Mouse (Mus musculus) cerebellum, postnatal 36 days (tissue): ENCODE results near the gene Cyp26a1.

Experiments
- DNase-seq, 2 experiments: peaks; one replicate each; pipeline ENCODE4 v3.0.0; 2021 to 2022; ENCODE audit warnings: mixed read lengths in 2 of 2

Gene Cyp26a1

GRCm38 (mm10) chr19:37697651-37698272, at the start of gene Cyp26a1:
TSS of gene Cyp26a1 (plus strand) at chr19:37697798.
- DNase-seq, result no peak

GRCm38 (mm10) chr19:37647994-37648393, 49.6 kb upstream of the Cyp26a1 start:
- no peak for DNase-seq

GRCm38 (mm10) chr19:37650526-37650925, 47.1 kb upstream of the Cyp26a1 start:
- no peak for DNase-seq

- DNase-seq, result no peak
These were observed 43.6 kb upstream of the Cyp26a1 start for GRCm38 (mm10) chr19:37654012-37654411.

- DNase-seq, result no peak
These were observed 41.2 kb upstream of the Cyp26a1 start for GRCm38 (mm10) chr19:37656441-37656840.

- DNase-seq, result no peak
These were observed 32.3 kb upstream of the Cyp26a1 start for GRCm38 (mm10) chr19:37665256-37665655.

GRCm38 (mm10) chr19:37667855-37668594, 29.6 kb upstream of the Cyp26a1 start:
- DNase-seq, result no peak

GRCm38 (mm10) chr19:37668657-37669056, 28.9 kb upstream of the Cyp26a1 start:
- DNase-seq, result no peak

- DNase-seq, result no peak
These were observed 28.1 kb upstream of the Cyp26a1 start for GRCm38 (mm10) chr19:37669486-37669885.

- no peak for DNase-seq
These were observed 24.2 kb upstream of the Cyp26a1 start for GRCm38 (mm10) chr19:37673393-37673792.

GRCm38 (mm10) chr19:37685281-37685680, 12.3 kb upstream of the Cyp26a1 start, which contains the start of gene Cyp26c1:
TSS of gene Cyp26c1 (plus strand) at chr19:37685581.
- DNase-seq, result no peak

- no peak for DNase-seq
These were observed 11.3 kb upstream of the Cyp26a1 start for GRCm38 (mm10) chr19:37686347-37686746.

- no peak for DNase-seq
These were observed 10.4 kb upstream of the Cyp26a1 start for GRCm38 (mm10) chr19:37686941-37687850.

GRCm38 (mm10) chr19:37689478-37689877, 8.1 kb upstream of the Cyp26a1 start:
- no peak for DNase-seq

GRCm38 (mm10) chr19:37690716-37691115, 6.9 kb upstream of the Cyp26a1 start:
- no peak for DNase-seq

GRCm38 (mm10) chr19:37692879-37693278, 4.7 kb upstream of the Cyp26a1 start:
- no peak for DNase-seq

GRCm38 (mm10) chr19:37695146-37695545, 2.5 kb upstream of the Cyp26a1 start:
- no peak for DNase-seq

GRCm38 (mm10) chr19:37695762-37696602, 1.6 kb upstream of the Cyp26a1 start:
- no peak for DNase-seq

GRCm38 (mm10) chr19:37696603-37697334, 829 bp upstream of the Cyp26a1 start:
- no peak for DNase-seq

- DNase-seq, result no peak
These were observed 312 bp upstream of the Cyp26a1 start for GRCm38 (mm10) chr19:37697335-37697636.

GRCm38 (mm10) chr19:37698273-37699160, 919 bp downstream of the Cyp26a1 start:
- DNase-seq, result no peak
